Mouse (Mus musculus) liver, adult 2 months (tissue): ENCODE results near the gene Fyttd1.

Experiments used
- CTCF ChIP-seq: fragments of 200-500 bp; IDR thresholded peaks from 2 replicates; pipeline ENCODE4 v1.5.1; 2011; ENCODE audit warnings: low read depth, low read length, control low read depth
- POLR2A ChIP-seq: fragments of 200-500 bp; IDR thresholded peaks from 2 replicates; pipeline ENCODE4 v1.6.1; 2011; ENCODE audit warnings: low read length, control low read depth; ENCODE audit not compliant: insufficient read depth; ENCODE audit errors: extremely low read depth

DNA sequence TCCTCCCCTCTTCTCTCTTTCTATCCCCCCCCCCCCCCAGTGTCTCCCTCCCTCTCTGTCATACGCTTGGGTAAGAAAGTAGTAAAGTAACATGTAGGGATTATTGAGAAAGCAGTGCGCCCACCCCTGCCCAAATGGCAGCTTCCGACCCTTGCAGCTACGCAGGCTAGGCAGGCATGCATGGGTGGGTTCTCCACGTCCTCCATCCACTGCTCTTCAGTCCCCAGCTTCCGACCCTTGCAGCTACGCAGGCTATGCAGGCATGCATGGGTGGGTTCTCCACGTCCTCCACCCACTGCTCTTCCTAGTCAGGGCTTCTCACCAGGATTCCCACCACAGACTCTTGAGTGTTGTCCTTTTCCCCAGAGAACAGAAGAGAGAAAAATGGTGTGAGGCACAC is 70.7 kb downstream of the Fyttd1 start:
- TF ChIP-seq POLR2A (no peak), CTCF (no peak)
